Mouse (Mus musculus) CH12.LX (cell line): ENCODE data around the gene Fbxo11.

Source experiments
- CTCF ChIP-seq, 2 experiments: IDR thresholded peaks in 1 of 2; conservative IDR thresholded peaks in 1 of 2; 2 replicates each; pipeline ENCODE4 v1.5.1; 2011 to 2012; ENCODE audit warnings: low read depth in 2 of 2, low read length in 2 of 2, improper control_type of control experiment in 1 of 2, inconsistent platforms in 1 of 2, mild to moderate bottlenecking in 1 of 2, moderate library complexity in 1 of 2
- HCFC1 ChIP-seq: IDR thresholded peaks from 2 replicates; pipeline ENCODE4 v1.6.1; 2012; ENCODE audit warnings: low read depth, mild to moderate bottlenecking, inconsistent platforms, low read length, improper control_type of control experiment
- RCOR1 ChIP-seq: conservative IDR thresholded peaks from 2 replicates; pipeline ENCODE4 v1.6.1; 2012; ENCODE audit warnings: low read depth, mild to moderate bottlenecking, inconsistent platforms, low read length, improper control_type of control experiment

GRCm38 (mm10) chr17:88066799-88067198 is 1.7 kb upstream of the Fbxo11 start:
- no peak for TF ChIP-seq HCFC1
- TF ChIP-seq CTCF (conservative IDR thresholded peaks at IDR 0.05 in 1 of 2, IDR thresholded peaks at IDR 0.05 in 1 of 2; ENCODE audit: low read depth in 2 of 2, low read length in 2 of 2) = no peak
- no peak for TF ChIP-seq RCOR1
